Mouse (Mus musculus): ENCODE results near the gene Bspry. TPM values are rescaled to one million over a fixed set of nuclear protein-coding genes. Genes with fewer than 3 reads are reported as not detected.

The Bspry gene
- total RNA-seq, 1 experiment from 2014 or later: 1.3 TPM

DNA sequence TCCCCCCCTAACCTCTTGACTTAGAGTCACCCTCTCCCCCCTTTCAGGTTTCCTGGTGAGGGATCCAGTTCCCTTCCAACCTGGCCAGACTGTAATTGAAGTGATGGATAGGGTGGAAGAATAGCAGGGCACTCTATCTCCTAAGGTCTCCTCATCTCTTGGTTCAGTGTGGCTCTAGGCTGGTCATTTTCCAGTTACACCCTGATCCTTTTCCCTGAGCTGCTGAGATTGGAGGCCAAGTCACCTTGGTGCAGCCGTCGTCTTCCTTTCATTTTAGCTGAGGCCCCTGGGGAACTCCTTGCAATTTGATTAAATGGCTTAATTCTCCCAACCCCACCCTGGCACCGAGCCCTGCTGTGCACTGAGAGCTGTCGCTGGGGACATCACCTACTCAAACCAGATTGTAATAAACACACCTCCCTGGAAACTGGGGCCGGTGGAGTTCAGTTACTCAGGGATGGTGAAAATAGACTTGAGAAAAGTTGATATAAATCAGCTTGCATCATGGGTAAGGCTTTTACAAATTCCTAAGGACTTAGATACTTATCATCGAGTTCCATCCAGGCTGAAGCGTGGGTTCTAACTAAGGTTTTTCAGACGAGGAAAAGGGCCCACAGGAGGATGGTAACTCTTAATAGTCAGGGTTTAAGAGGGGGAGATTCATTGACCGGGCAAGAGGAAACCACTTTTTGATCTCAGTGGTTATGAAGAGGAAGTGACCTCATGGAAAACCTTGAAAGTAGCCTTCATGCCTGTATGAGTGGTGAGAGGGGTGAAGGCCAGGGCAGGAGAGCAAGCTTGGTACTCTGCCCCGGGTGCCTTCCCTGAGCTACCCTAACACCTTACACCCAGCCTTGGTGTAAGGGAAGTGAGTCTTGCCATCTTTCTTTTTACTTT, 1.1 kb downstream of the Bspry start:
- peak; percentile 45 for DNase-seq

- no peak for DNase-seq
Observed at GRCm38 (mm10) chr4:62484928-62485327, 5.1 kb downstream of the Bspry start.

GRCm38 (mm10) chr4:62485450-62486161, 5.8 kb downstream of the Bspry start:
- peak; percentile 45 for DNase-seq

DNA sequence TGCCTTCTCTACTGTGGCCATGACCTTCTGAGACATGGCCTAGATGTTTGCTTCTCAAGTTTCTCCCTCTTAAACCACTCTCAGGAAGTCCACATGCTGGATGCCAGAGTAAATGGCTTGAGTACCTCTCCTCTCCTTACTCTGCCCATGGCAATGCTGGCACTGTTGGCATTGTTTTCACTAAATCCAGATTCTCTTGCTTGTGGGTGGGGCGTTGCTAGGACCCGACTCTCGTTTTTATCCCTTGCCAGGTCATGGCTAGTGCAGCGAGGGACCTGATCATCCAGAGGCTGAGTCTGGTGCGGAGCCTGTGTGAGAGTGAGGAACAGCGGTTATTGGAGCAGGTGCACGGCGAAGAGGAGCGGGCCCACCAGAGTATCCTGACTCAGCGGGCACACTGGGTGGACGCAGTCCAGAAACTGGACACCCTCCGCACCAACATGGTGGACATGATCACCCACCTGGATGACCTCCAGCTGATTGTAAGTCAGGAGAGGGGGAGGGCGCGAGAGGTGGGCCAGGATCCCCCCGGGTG, 6.4 kb downstream of the Bspry start:
- no peak for DNase-seq

GRCm38 (mm10) chr4:62487172-62487571, 7.3 kb downstream of the Bspry start:
- no peak for DNase-seq

GRCm38 (mm10) chr4:62487914-62488313, 8.1 kb downstream of the Bspry start:
- no peak for DNase-seq

- no peak for DNase-seq
Observed at GRCm38 (mm10) chr4:62492682-62493081, 12.8 kb downstream of the Bspry start.

DNA sequence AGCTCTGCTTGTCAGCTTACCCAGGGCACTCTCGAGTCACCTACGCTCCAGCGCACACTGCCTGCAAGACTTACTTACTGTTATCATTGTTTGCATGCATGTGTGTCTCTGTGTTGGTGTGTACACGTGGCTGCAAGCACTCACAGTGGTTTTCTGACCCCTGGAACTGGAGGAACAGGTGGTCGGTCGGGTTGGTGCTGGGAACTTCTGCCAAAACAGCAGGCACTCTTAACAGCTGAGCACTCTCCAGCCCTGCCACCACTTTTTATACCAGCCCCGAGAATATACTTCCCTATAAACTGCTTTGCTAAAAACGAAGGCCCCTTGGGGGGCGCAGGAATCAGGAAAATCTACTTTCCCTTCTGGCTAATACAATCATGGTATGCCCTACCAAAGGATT, 14.4 kb downstream of the Bspry start:
- DNase-seq: no peak

DNA sequence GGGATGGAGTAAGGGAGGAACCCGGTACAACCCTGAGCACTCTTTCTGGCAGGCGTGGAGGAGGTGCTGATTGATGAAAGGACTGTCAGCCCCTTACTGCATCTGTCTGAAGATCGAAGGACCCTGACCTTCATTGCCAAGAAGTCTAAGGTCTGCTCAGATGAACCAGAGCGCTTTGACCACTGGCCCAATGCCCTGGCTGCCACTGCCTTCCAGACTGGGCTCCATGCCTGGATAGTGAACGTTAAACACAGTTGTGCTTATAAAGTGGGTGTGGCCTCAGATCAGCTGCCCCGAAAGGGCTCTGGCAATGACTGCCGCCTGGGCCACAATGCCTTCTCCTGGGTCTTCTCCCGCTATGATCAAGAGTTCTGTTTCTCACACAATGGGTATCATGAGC, 16.1 kb downstream of the Bspry start:
- peak; percentile 67 for DNase-seq

GRCm38 (mm10) chr4:62496815-62497214, 17.0 kb downstream of the Bspry start:
- peak; percentile 90 for DNase-seq

GRCm38 (mm10) chr4:62500799-62501198, 20.9 kb downstream of the Bspry start:
- DNase-seq: no peak

DNA sequence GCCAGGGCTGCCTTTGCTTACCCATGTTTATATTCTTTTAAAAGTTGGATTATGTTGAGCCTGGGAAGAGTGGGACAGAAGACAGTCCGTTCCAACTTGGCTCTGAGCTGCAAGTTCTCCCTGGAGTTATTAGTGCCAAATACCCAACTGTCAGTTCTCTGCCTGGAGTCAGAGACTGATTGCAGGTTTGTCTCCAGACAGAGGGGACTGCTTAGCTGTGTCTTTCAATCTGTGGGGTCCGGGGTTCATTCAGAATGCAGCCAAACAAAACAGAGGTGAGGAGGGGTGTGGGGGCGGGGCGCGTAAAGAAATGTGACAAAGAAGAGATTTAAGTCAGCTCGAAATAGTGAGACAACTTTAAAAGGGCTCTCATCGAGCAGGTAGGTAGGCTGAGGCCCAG, 21.7 kb downstream of the Bspry start:
- DNase-seq: no peak

- DNase-seq: peak; percentile 94
Observed at GRCm38 (mm10) chr4:62501964-62502732, 22.3 kb downstream of the Bspry start.

DNA sequence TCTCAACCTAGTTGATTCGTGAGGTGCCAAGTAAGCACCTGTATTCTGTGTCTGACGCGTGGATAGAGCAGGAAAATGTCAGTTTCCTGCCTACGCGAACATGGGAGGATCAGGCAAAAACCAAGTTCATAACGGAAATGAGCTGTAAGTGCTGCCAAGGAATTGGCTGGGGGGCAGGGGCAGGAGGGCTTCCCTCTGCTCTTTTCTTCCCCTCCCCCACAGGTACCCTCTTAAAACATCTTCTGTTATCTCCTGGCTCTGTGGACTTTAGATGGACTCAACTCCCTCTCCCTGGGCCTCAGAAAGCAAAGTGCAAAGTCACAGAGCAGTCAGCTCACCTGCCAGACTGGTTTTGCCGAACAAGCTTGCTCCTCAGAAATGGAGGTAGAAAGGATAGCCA, 23.1 kb downstream of the Bspry start:
- DNase-seq: no peak

DNA sequence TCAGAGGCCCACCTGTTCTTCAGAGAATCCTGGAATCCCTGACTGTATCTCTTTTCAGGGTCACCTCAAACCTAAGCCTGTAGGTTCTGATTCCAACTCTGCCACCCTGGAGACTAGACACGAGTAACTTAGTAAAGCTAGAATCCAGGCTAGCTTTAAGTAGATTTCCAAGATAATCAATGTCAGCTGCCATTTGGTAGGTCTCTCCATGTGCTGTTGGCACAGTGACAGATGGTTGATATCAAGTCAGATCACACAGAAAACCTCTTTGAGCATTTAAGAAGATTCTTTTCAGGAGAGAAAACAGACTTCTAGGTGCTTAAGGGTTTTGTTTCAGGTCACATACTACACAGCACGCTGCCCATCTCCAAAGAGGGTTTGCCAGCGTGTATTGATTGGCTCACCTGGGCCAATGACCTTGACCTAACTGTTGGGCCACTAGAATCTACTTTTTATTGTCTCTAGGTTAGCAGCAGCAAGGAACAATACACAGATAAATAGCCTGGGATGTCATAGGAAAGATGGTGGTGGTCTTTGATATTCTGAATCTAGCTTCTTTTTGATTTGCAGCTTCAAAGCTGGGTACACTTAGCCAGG, 23.6 kb downstream of the Bspry start, which contains the start of gene Hdhd3:
Gene Hdhd3 (minus strand): TSS at position 94 of the 597 bp plus-strand sequence.
- DNase-seq: no peak

DNA sequence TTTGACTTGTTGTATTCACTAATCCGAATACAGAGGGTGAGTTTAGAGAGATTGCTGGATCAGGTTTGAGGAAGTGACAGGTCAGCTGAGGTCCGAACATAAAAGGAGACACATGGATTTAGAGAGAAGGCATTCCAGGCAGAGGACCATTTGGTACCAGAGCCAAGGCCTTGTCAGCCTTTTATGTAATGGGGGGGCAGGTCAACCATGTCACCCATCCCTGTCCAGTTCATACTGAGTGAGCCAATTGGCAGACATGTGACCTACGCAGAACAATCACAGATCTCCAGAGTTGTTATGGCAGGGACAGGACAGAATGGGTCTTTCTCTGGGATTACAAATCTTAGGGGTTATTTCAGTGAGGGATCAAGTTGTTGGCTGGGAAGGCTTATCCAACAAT, 26.1 kb downstream of the Bspry start:
- DNase-seq: no peak

GRCm38 (mm10) chr4:62506798-62507197, 26.9 kb downstream of the Bspry start:
- DNase-seq: peak; percentile 67

GRCm38 (mm10) chr4:62508839-62509238, 29.0 kb downstream of the Bspry start:
- DNase-seq: no peak

- peak; percentile 92 for DNase-seq
Observed at GRCm38 (mm10) chr4:62509946-62510345, 30.1 kb downstream of the Bspry start.

- no peak for DNase-seq
Observed at GRCm38 (mm10) chr4:62513998-62514506, 34.2 kb downstream of the Bspry start.

GRCm38 (mm10) chr4:62514995-62515394, 35.1 kb downstream of the Bspry start:
- DNase-seq: no peak

GRCm38 (mm10) chr4:62515490-62515889, 35.6 kb downstream of the Bspry start:
- no peak for DNase-seq

Data from adrenal gland, postnatal 14 days (tissue).